Mouse (Mus musculus): Measurements from ENCODE around the gene Smc1b. TPM values are rescaled to one million over a fixed set of nuclear protein-coding genes. Genes with fewer than 3 reads are reported as not detected.

Smc1b gene
- polyA plus RNA-seq, 1 experiment from 2014 or later: 0.29 TPM

- Histone ChIP-seq H3K9me3 (replicated peaks; ENCODE audit: low read length) (no peaks in the 10 kb centered on the region), H3K4me1 (replicated peaks; ENCODE audit: insufficient read depth, low read length) (no peaks in the 10 kb centered on the region), H3K4me2 (ENCODE audit: low read length) (no peak overlapping the region), H3K4me3 (replicated peaks; ENCODE audit: low read depth, low read length) (no peak overlapping the region), H3K36me3 (ENCODE audit: insufficient read depth, low read length) (peaks cover 14% of the 10 kb centered on the region; the same call in 1 of the 2 replicates), H3K27ac (no peak overlapping the region), H3K27me3 (ENCODE audit: insufficient read depth, low read length) (no peaks in the 10 kb centered on the region), H3K9ac (ENCODE audit: low read depth, low read length) (no peak overlapping the region)
- ATAC-seq (replicated peaks; ENCODE audit: low FRiP score, low read depth) (no peak), DNase-seq (ENCODE audit: low spot score) (no peak)
- TF ChIP-seq CTCF (IDR thresholded peaks at IDR 0.05; ENCODE audit: low read depth): no peak
- 95% methylated on average over 2 of the region's 2 CpGs for WGBS
Measured at GRCm38 (mm10) chr15:85063421-85063820, 68.3 kb downstream of the Smc1b start.

GRCm38 (mm10) chr15:85055186-85055585 is 76.6 kb downstream of the Smc1b start:
- no peak overlapping the region for H3K9ac ChIP-seq (ENCODE audit: low read depth, low read length)
- 86% methylated on average over 4 of the region's 4 CpGs for whole genome bisulfite sequencing
- H3K36me3 ChIP-seq (ENCODE audit: insufficient read depth, low read length): peaks cover 30% of the 10 kb centered on the region
- H3K4me2 ChIP-seq (ENCODE audit: low read length): no peak overlapping the region
- H3K4me3 ChIP-seq (replicated peaks; ENCODE audit: low read depth, low read length): no peak overlapping the region
- no peaks in the 10 kb centered on the region for H3K4me1 ChIP-seq (replicated peaks; ENCODE audit: insufficient read depth, low read length)
- no peak overlapping the region for H3K27ac ChIP-seq
- TF ChIP-seq CTCF (IDR thresholded peaks at IDR 0.05; ENCODE audit: low read depth): no peak
- H3K27me3 ChIP-seq (ENCODE audit: insufficient read depth, low read length): no peaks in the 10 kb centered on the region
- no peak for DNase-seq (ENCODE audit: low spot score)
- ATAC-seq (replicated peaks; ENCODE audit: low FRiP score, low read depth): no peak
- no peaks in the 10 kb centered on the region for H3K9me3 ChIP-seq (replicated peaks; ENCODE audit: low read length)

GRCm38 (mm10) chr15:85054098-85054497 is 77.7 kb downstream of the Smc1b start:
- Histone ChIP-seq H3K4me2 (ENCODE audit: low read length) (no peak overlapping the region), H3K27ac (no peak overlapping the region), H3K36me3 (ENCODE audit: insufficient read depth, low read length) (peaks cover 28% of the 10 kb centered on the region), H3K4me1 (replicated peaks; ENCODE audit: insufficient read depth, low read length) (no peaks in the 10 kb centered on the region), H3K4me3 (replicated peaks; ENCODE audit: low read depth, low read length) (no peak overlapping the region), H3K27me3 (ENCODE audit: insufficient read depth, low read length) (no peaks in the 10 kb centered on the region), H3K9me3 (replicated peaks; ENCODE audit: low read length) (no peaks in the 10 kb centered on the region), H3K9ac (ENCODE audit: low read depth, low read length) (no peak overlapping the region)
- WGBS: 89% methylated on average over 3 of the region's 3 CpGs
- TF ChIP-seq CTCF (IDR thresholded peaks at IDR 0.05; ENCODE audit: low read depth): no peak
- ATAC-seq (replicated peaks; ENCODE audit: low FRiP score, low read depth) (no peak), DNase-seq (ENCODE audit: low spot score) (no peak)

- Histone ChIP-seq H3K36me3 (ENCODE audit: insufficient read depth, low read length) (peaks cover 39% of the 10 kb centered on the region), H3K4me3 (replicated peaks; ENCODE audit: low read depth, low read length) (no peak overlapping the region), H3K4me1 (replicated peaks; ENCODE audit: insufficient read depth, low read length) (no peaks in the 10 kb centered on the region), H3K27me3 (ENCODE audit: insufficient read depth, low read length) (no peaks in the 10 kb centered on the region), H3K4me2 (ENCODE audit: low read length) (no peak overlapping the region), H3K27ac (no peak overlapping the region), H3K9me3 (replicated peaks; ENCODE audit: low read length) (no peaks in the 10 kb centered on the region), H3K9ac (ENCODE audit: low read depth, low read length) (no peak overlapping the region)
- ATAC-seq (replicated peaks; ENCODE audit: low FRiP score, low read depth) (no peak), DNase-seq (ENCODE audit: low spot score) (no peak)
- WGBS: 93% methylated on average over 1 of the region's 1 CpGs
- no peak for TF ChIP-seq CTCF (IDR thresholded peaks at IDR 0.05; ENCODE audit: low read depth)
Measured at GRCm38 (mm10) chr15:85049758-85050157, 82.0 kb downstream of the Smc1b start.

- H3K9ac ChIP-seq (ENCODE audit: low read depth, low read length): no peak overlapping the region
- no peak overlapping the region for H3K27ac ChIP-seq
- H3K27me3 ChIP-seq (ENCODE audit: insufficient read depth, low read length): no peaks in the 10 kb centered on the region
- peaks cover 28% of the 10 kb centered on the region for H3K36me3 ChIP-seq (ENCODE audit: insufficient read depth, low read length)
- no peaks in the 10 kb centered on the region for H3K4me1 ChIP-seq (replicated peaks; ENCODE audit: insufficient read depth, low read length)
- no peak for ATAC-seq (replicated peaks; ENCODE audit: low FRiP score, low read depth)
- no peaks in the 10 kb centered on the region for H3K9me3 ChIP-seq (replicated peaks; ENCODE audit: low read length)
- 83% methylated on average over 4 of the region's 4 CpGs for WGBS
- DNase-seq (ENCODE audit: low spot score): no peak
- H3K4me2 ChIP-seq (ENCODE audit: low read length): no peak overlapping the region
- no peak for TF ChIP-seq CTCF (IDR thresholded peaks at IDR 0.05; ENCODE audit: low read depth)
- no peak overlapping the region for H3K4me3 ChIP-seq (replicated peaks; ENCODE audit: low read depth, low read length)
Measured at GRCm38 (mm10) chr15:85047865-85048264, 83.9 kb downstream of the Smc1b start.

GRCm38 (mm10) chr15:85046230-85046950 is 85.4 kb downstream of the Smc1b start:
- Histone ChIP-seq H3K9me3 (replicated peaks; ENCODE audit: low read length) (no peaks in the 10 kb centered on the region), H3K9ac (ENCODE audit: low read depth, low read length) (no peak overlapping the region), H3K27me3 (ENCODE audit: insufficient read depth, low read length) (no peaks in the 10 kb centered on the region), H3K4me3 (replicated peaks; ENCODE audit: low read depth, low read length) (no peak overlapping the region), H3K36me3 (ENCODE audit: insufficient read depth, low read length) (peaks cover 28% of the 10 kb centered on the region; the same call in 1 of the 2 replicates), H3K27ac (no peak overlapping the region), H3K4me2 (ENCODE audit: low read length) (no peak overlapping the region), H3K4me1 (replicated peaks; ENCODE audit: insufficient read depth, low read length) (no peaks in the 10 kb centered on the region)
- 90% methylated on average over 14 of the region's 14 CpGs for WGBS
- ATAC-seq (replicated peaks; ENCODE audit: low FRiP score, low read depth): no peak
- no peak for DNase-seq (ENCODE audit: low spot score)
- TF ChIP-seq CTCF (IDR thresholded peaks at IDR 0.05; ENCODE audit: low read depth): no peak
